Comparison of ENCODE assay signal across 11 mouse cellular contexts in the genomic region with DNA sequence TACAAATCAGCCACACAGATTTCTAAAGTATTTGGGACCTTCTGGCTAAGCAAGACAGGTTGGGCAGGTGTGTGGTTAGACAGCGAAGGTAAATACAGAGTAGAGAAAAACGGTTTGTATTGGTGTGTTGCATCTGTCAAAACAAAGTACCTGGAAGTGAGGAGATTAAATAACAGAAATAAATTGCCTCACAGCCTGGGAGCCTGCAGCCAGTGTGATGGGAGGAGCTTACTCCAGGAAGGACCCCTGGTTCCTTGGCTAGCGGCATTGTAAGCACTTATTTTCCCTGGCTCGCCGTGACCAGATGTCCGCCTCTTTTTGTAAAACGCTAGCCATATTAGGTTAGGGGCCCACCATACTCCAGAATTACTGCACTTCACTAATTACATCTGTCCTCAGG. TPM values are rescaled to one million over a fixed set of nuclear protein-coding genes. Genes with fewer than 3 reads are reported as not detected.
A peak's percentile ranks its signal among the peaks of the same experiment; 100 is the strongest.
DNase-seq lines count a peak whose midpoint lies in the region; ATAC-seq and TF ChIP-seq lines count a peak whose summit lies in the region.
"Had no signal": no experiment of that assay in that cellular context is flagged by ENCODE, and none has a peak within 500 bp of the region (broad histone marks: within the 10 kb centered on the region; RNA-seq: fewer than 3 reads in every experiment).

No protein-coding gene starts in this region.

- ATAC-seq in hindbrain, embryonic 15.5 days (ENCODE audit: low FRiP score, low read depth), result no peak
- ATAC-seq in midbrain, postnatal 0 days (ENCODE audit: low FRiP score), result no peak

- no peaks in the 10 kb centered on the region for H3K27me3 ChIP-seq in hindbrain, embryonic 15.5 days
- H3K27me3 ChIP-seq in midbrain, postnatal 0 days (ENCODE audit: insufficient read depth, low read length), result no peaks in the 10 kb centered on the region
- H3K27me3 ChIP-seq in heart, adult 2 months (ENCODE audit: control insufficient read depth, insufficient read depth, low read length), result no peaks in the 10 kb centered on the region

- no peak for TF ChIP-seq EP300 in heart, adult 2 months (IDR thresholded peaks at IDR 0.05; ENCODE audit: insufficient read depth, low read depth, low read length)

- intact Hi-C loops in heart, adult 2 months (cut with DNase I), result loop anchor here (5.0 kb wide), 1 partner anchor 51 kb away; no protein-coding TSS in a partner anchor

- no peak overlapping the region for H3K4me3 ChIP-seq in hindbrain, embryonic 15.5 days
- no peak overlapping the region for H3K4me3 ChIP-seq in midbrain, postnatal 0 days (ENCODE audit: low read depth, low read length)
- no peak overlapping the region for H3K4me3 ChIP-seq in heart, adult 2 months

- TF ChIP-seq CTCF in midbrain, postnatal 0 days (IDR thresholded peaks at IDR 0.05), result no peak
- TF ChIP-seq CTCF in heart, adult 2 months (IDR thresholded peaks at IDR 0.05), result no peak

- H3K9me3 ChIP-seq in hindbrain, embryonic 15.5 days, result no peaks in the 10 kb centered on the region
- H3K9me3 ChIP-seq in midbrain, postnatal 0 days (ENCODE audit: low read length), result no peaks in the 10 kb centered on the region

- H3K79me2 ChIP-seq in heart, adult 2 months (replicated peaks; ENCODE audit: control insufficient read depth, insufficient read depth, low read length), result peaks cover 2% of the 10 kb centered on the region; the same call in 1 of the 2 replicates

- H3K4me2 ChIP-seq in hindbrain, embryonic 15.5 days, result peak overlapping the region; percentile 88
- 0 out of 2 replicates have a peak overlapping the region, but pooled peaks have one; percentile 92 for H3K4me2 ChIP-seq in midbrain, postnatal 0 days (ENCODE audit: low read depth, low read length, poor library complexity, severe bottlenecking)

- H3K4me1 ChIP-seq in hindbrain, embryonic 15.5 days (replicated peaks), result peaks cover 38% of the 10 kb centered on the region
- peaks cover 6% of the 10 kb centered on the region; the same call in 1 of the 2 replicates for H3K4me1 ChIP-seq in midbrain, postnatal 0 days (ENCODE audit: insufficient read depth, low read length)
- peaks cover 1% of the 10 kb centered on the region; the same call in 1 of the 2 replicates for H3K4me1 ChIP-seq in heart, adult 2 months (ENCODE audit: control insufficient read depth, insufficient read depth, low read length)

- DNase-seq in embryo, embryonic 10 days (ENCODE audit: low spot score), result peak; percentile 55
- peak; percentile 49 for DNase-seq in embryo, embryonic 9.5 days (ENCODE audit: extremely low spot score)
- no peak for DNase-seq in midbrain, postnatal 0 days (ENCODE audit: low spot score)
- DNase-seq in heart, adult 2 months, result no peak
- no peak for DNase-seq in lung, postnatal 36 days
- DNase-seq in layer of hippocampus, adult 9-11 months, result no peak
- DNase-seq in ovary, postnatal 10 days (ENCODE audit: low spot score), result no peak
- DNase-seq: adrenal gland, postnatal 10 days; kidney, postnatal 14 days; thymus, adult 18-20 months had no signal

- WGBS in hindbrain, embryonic 15.5 days, result 23% methylated on average over 7 of the region's 7 CpGs
- WGBS in midbrain, postnatal 0 days, result 37% methylated on average over 7 of the region's 7 CpGs
- WGBS in heart, adult 2 months, result 78% methylated on average over 7 of the region's 7 CpGs

- H3K9ac ChIP-seq in hindbrain, embryonic 15.5 days, result no peak overlapping the region
- no peak overlapping the region for H3K9ac ChIP-seq in midbrain, postnatal 0 days (replicated peaks; ENCODE audit: low read length, poor library complexity, severe bottlenecking)
- H3K9ac ChIP-seq in heart, adult 2 months (ENCODE audit: low read depth, low read length), result no peak overlapping the region

- H3K27ac ChIP-seq in hindbrain, embryonic 15.5 days (replicated peaks), result no peak overlapping the region
- no peak overlapping the region for H3K27ac ChIP-seq in midbrain, postnatal 0 days (ENCODE audit: low read depth, low read length)
- H3K27ac ChIP-seq in heart, adult 2 months, result no peak overlapping the region

- no peak for TF ChIP-seq POLR2A in heart, adult 2 months (IDR thresholded peaks at IDR 0.05; ENCODE audit: insufficient read depth, low read depth, low read length)

- no peaks in the 10 kb centered on the region for H3K36me3 ChIP-seq in hindbrain, embryonic 15.5 days
- no peaks in the 10 kb centered on the region for H3K36me3 ChIP-seq in midbrain, postnatal 0 days (ENCODE audit: insufficient read depth, low read length)
- H3K36me3 ChIP-seq in heart, adult 2 months (ENCODE audit: control insufficient read depth, insufficient read depth, low read length), result no peaks in the 10 kb centered on the region

RNA-seq across cellular contexts. Expression of a gene that starts 45.8 kb away (rescaled TPM):
- 139 and 145 TPM in 2 replicates for polyA plus RNA-seq in hindbrain, embryonic 15.5 days (2015; fragmentation: Nextera tagmentation; extraction: Ambion mirVana)
- 269 and 291 TPM in 2 replicates for total RNA-seq in midbrain, postnatal 0 days (2014; rRNA removed)
- 132 and 149 TPM in 2 replicates for polyA plus RNA-seq in midbrain, postnatal 0 days (2015; fragmentation: Nextera tagmentation; extraction: Ambion mirVana)
- total RNA-seq in heart, adult 2 months (2021), result 1 to 10 TPM; 4.7 to 5.2 TPM
- polyA plus RNA-seq in heart, adult 2 months (2012; rRNA removed), result 5.7 and 5.8 TPM in 2 replicates

Comparison
In these comparisons a context has a peak if more than half of its experiments do, and no peak if none do; other contexts are left out.
1. DNase-seq: peak in embryo, embryonic 10 days (single experiment) and embryo, embryonic 9.5 days (single experiment); none in midbrain, postnatal 0 days (single experiment), heart, adult 2 months (0 of 2), lung, postnatal 36 days (single experiment), layer of hippocampus, adult 9-11 months (single experiment) and ovary, postnatal 10 days (single experiment).
2. RNA of a gene that starts 45.8 kb away (polyA plus RNA-seq): 132 to 149 TPM in midbrain, postnatal 0 days and 139 to 145 TPM in hindbrain, embryonic 15.5 days; 5.7 to 5.8 TPM in heart, adult 2 months; every median in the first group is over 10 times any median in the second.